Mouse (Mus musculus) MN1 (cell line): ENCODE data around the gene Ppp1cc.

ENCODE experiments used
- DNase-seq: peaks from one replicate; pipeline ENCODE4 v3.0.0-alpha.2; 2016; ENCODE audit warnings: low spot score

Gene Ppp1cc

GRCm38 (mm10) chr5:122157827-122158381, at the start of gene Ppp1cc:
TSS of gene Ppp1cc (plus strand) at chr5:122158278.
- DNase-seq = peak; percentile 91

GRCm38 (mm10) chr5:122109325-122110060, 48.6 kb upstream of the Ppp1cc start:
- no peak for DNase-seq

GRCm38 (mm10) chr5:122110625-122111024, 47.5 kb upstream of the Ppp1cc start:
- no peak for DNase-seq

- no peak for DNase-seq
These were observed 46.8 kb upstream of the Ppp1cc start for GRCm38 (mm10) chr5:122111091-122111932.

GRCm38 (mm10) chr5:122111933-122112248, 46.2 kb upstream of the Ppp1cc start:
- DNase-seq = no peak

- DNase-seq = no peak
These were observed 44.6 kb upstream of the Ppp1cc start for GRCm38 (mm10) chr5:122113450-122113849.

- DNase-seq = peak; percentile 30
These were observed 43.9 kb upstream of the Ppp1cc start for GRCm38 (mm10) chr5:122114176-122114575.

GRCm38 (mm10) chr5:122115266-122115763, 42.8 kb upstream of the Ppp1cc start:
- DNase-seq = no peak

GRCm38 (mm10) chr5:122116243-122116642, 41.8 kb upstream of the Ppp1cc start:
- no peak for DNase-seq

- no peak for DNase-seq
These were observed 32.8 kb upstream of the Ppp1cc start for GRCm38 (mm10) chr5:122125211-122125760.

GRCm38 (mm10) chr5:122129068-122129655, 28.9 kb upstream of the Ppp1cc start:
- DNase-seq = peak; percentile 81

GRCm38 (mm10) chr5:122130341-122130998, 27.6 kb upstream of the Ppp1cc start:
- no peak for DNase-seq

GRCm38 (mm10) chr5:122131076-122132051, 26.7 kb upstream of the Ppp1cc start:
- peak; percentile 73 for DNase-seq

GRCm38 (mm10) chr5:122132167-122133049, 25.7 kb upstream of the Ppp1cc start:
- DNase-seq = no peak

- DNase-seq = no peak
These were observed 25.1 kb upstream of the Ppp1cc start for GRCm38 (mm10) chr5:122133050-122133389.

- no peak for DNase-seq
These were observed 23.4 kb upstream of the Ppp1cc start for GRCm38 (mm10) chr5:122134395-122135289.

- no peak for DNase-seq
These were observed 22.7 kb upstream of the Ppp1cc start for GRCm38 (mm10) chr5:122135290-122135882.
